Mouse (Mus musculus) monocyte, adult 5-6 weeks (primary cell): ENCODE data around the gene Chmp6. TPM values are rescaled to one million over a fixed set of nuclear protein-coding genes. Genes with fewer than 3 reads are reported as not detected.
A peak's percentile ranks its signal among the peaks of the same experiment; 100 is the strongest.

ENCODE experiments used
- ATAC-seq: fragments of 153-309, 156-312 bp; replicated peaks from 2 replicates; pipeline ENCODE4 v1.8.0; 2017; ENCODE audit warnings: mild to moderate bottlenecking; ENCODE audit not compliant: low TSS enrichment, insufficient number of reproducible peaks, severe bottlenecking, poor library complexity, low FRiP score
- total RNA-seq: library from RNA; stranded (forward); fragments of 200-1000, 200-491, 200-594 nt; gene quantifications from 3 replicates; pipeline ENCODE4 v1.2.3, GENCODE M21; 2017

Gene Chmp6
- total RNA-seq, 1 experiment from 2014 or later: 33.5 TPM

DNA sequence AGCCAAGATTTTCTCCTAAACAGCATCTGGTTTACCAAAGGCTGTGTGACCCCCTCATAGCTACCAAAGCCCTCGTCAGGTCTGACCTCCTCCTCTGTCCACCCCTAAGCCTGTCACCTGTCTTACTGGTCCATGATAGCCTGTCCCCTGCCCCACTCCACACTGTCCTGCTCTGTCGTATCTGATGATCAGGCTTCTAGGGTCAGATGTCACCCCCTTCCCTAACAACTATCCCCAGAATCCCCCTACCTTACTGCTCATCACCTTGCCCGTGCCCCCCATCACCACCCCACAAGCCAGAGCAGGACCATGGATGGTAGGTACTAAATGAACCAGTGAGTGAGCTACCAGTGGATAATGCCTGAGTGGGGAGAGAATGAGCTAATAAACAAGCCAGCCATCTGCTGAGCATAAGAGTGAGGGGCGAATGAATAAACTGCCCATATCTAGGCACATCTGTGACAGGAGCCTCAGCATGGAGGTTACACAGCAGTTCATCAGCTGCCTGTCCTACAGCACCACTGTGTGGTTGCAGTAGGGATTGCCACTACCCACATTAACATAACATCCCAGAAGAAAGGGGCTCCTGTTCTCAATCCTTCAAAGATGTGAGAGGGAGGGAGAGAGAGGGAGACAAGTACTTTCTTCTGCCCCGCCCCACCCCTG, 8.5 kb upstream of the Chmp6 start:
- peak; percentile 84 for ATAC-seq

DNA sequence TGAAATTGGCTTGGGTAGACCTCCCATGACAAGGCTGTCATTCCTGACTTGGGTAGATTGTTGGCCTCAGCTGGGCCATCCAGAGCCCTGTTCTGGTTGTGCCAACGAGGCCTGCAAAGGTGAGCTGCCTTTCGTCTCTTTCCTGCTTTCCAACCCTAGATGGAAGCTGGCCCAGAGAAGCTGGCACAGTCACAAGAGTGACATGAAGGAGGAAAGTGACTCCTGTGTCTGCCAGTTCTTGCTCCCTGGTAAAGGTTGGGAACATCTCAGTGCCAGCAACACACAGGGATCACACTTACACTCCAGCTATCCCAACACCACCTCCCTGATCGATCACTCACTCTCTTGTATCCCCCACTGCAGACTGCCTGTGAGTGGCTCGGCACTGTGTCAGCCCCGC, 7.4 kb upstream of the Chmp6 start:
- ATAC-seq: no peak

DNA sequence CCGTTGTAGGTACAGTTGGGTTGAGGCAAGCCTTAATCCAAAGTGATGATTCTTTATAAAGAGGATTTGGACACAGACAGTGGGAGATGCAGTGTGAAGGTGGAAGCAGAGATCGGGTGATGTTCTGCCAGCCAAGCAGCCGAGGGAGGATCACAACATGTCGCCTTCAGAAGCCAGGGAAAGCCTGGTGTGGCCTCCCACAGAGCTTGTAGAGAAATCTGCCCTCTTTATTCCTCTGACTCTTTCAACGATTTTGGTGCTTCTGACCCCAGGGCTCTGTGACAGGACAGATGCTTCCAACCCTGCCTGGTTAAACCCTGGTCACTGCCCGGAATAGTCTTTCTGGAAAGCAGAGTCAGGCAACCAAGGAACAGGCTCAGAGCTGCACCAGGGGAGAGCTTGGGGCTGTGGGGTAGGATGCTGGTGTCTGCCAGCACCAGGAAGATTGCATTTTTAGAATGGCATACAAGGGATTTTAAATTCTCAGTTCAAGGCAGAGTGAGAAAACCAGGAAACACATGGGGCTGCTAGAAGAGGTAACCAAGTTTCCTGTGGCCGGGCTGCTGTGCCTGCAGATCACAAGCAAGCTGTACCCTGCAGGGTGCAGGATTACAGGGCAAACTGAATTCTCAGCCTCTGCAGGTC, 6.1 kb upstream of the Chmp6 start:
- no peak for ATAC-seq

DNA sequence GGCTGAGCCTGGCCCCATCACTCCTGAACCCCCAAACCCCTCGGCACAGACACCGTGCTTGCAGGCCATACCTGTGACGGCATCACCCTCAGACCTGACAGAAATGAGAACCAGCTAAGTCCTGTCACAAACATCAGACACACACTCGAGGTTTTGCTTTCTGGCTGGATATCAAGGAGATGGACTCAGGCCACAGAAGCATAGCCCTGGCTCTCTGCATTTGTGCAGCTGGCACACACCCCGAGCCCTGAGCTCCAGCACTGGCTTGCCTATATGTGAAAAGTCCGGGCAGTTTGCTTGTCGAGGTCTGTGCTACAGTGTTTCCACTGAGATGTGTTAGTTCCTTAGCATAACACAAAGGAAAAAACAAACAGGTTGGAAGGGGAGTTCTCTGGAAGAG, 5.5 kb upstream of the Chmp6 start:
- no peak for ATAC-seq

DNA sequence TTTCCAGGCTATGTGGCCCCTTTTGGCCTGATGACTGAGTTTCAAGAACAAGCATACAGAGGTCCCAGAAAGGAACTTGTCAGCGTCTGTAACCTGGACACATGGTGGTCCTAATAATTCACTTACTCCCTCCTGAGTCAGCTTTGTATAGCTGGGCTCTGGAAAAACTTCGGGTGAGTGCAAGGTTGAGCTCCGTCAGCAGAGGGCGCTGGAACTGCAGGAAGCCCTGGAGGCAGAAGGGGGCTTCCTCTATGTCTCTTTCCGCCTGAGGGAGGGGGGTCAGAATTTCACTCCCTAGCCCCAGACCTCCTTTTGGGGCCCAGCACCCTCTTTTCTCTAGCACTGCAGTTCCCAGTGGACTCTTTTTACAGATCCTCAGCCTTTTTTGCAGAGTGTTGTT, 3.8 kb upstream of the Chmp6 start:
- ATAC-seq: no peak

DNA sequence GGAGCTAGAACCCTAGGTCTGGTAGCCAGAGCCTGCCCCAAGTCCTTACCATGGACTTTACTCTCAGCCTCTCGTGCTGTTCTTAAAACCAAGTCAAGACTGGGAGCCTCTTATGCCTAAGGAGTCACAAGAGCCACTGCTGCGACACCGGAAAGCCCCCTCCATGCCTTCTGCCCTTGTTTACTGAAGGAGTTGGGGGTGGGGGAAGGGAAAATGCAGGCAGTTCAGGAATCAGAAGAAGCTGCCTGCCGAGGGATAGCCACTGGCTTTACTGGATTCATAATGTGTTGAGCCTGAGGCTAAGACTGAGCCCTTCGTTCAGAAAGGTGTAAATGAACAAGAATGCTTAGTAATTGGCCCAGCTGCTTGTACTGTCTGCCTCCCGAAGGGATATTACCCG, 396 bp upstream of the Chmp6 start:
- ATAC-seq: no peak

DNA sequence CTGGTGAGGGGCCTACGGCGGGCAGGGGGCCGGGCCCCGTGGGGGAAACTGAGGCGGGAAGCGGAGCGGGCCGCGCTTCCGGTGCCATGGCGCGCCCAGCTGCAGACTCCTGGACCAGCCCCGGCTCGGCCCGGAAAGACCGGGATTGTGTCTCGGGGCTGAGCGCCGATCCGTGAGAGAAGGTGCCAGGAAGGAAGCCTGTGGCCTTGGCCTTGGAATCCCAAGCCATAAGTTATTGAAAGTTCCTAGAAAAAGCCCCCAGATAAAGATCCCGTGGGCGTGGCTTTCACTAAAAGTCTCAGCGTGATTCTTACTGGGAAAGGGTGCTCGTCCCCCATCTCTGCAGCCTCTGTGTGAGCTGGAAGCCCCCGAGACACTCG, 684 bp downstream of the Chmp6 start:
- no peak for ATAC-seq

DNA sequence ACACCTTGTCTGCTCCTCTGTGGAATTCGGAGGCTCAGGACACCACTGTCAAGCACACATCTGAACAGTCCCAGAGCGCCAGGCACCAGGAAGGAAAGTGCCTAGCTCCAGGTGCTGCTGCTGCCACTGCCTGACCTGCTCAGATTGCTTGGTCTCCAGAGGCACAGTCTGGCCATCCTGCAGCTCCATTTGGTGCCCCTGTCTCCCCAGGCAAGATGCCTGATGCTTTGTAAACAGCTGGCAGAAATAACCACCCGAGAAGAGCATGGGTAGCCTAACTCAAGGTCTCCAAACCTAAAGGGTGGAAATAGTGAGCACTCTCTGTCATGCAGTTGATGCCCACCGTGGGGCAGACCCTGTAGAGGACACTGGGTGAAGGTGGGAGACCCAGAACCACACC, 1.1 kb downstream of the Chmp6 start:
- no peak for ATAC-seq

DNA sequence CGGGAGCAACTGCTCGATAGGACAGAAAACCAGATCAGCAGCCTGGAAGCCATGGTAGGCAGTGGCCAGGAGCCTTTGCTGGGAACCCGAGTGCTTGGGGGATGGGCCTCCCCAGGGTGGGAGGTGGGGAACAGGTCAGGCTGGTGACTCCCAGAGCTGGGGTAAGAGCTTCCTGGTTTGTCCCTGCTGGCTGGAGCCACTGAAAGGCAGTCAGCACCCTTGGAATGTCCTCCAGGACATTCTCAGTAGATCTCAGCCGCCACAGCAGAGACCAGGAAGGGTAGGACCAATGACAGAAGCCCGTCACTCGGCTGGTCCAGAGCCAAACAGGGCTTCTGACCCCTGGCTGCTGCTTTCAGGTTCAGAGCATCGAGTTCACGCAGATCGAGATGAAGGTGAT, 2.4 kb downstream of the Chmp6 start:
- ATAC-seq: no peak

DNA sequence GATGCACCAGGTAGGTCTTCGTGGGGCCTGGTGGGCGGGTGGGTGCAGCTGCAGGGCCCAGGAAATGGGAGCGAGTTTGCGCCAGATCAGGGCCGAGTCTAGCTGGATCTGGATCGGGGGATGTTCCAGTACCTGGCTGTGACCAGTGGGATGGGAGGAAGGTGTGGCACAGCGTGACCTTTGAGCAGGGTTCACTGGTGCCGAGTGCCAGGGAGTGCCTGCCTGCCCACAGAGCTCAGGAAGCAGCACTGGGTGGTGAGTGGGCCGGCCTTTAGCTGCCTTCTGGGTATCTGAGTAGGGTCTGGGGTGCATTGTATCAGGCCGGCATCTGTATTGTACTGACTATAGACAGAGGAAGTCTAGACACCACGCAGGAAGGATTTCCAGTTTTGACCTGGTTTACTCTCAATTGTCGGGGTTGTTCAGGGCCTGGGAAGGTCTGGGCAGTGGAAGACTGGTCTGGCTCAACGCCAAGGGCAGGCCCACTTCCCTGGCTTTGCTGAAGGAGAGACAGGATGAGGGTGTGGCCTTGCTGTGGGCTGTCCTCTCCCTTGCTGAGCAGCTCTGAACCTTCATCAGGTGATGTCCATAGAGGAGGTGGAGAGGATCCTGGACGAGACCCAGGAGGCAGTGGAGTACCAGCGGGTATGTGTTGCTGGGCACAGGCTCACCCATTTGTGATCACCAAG, 3.0 kb downstream of the Chmp6 start:
- ATAC-seq: no peak

DNA sequence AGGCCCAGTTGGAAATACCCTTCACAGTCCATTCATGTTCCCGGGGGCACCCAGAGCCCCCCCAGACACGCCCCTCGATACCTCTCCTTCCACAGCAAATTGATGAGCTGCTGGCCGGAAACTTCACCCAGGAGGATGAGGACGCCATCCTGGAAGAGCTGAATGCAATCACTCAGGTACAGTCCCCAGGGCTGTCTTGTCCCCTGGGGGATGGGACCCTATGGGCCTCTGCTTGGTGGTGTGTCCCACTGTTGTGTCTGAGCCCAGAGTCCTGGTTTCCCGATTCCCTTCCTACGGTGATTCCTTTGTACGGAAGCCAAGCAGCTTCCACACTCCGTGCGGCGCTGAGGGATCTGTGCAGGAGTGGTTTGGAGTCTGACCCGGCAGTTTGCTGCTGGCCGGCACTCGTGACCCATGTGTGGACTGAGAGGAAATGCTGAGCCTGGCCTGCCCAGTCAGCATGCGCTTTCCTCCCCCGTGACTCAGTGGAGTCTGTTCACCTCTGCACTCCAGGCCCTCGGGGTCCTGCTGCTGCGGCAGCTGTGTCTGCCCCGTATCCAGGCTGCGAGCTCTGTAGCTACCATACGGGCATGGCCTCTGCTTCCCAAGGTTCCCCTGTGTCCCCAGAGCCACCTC, 3.7 kb downstream of the Chmp6 start:
- ATAC-seq: no peak

DNA sequence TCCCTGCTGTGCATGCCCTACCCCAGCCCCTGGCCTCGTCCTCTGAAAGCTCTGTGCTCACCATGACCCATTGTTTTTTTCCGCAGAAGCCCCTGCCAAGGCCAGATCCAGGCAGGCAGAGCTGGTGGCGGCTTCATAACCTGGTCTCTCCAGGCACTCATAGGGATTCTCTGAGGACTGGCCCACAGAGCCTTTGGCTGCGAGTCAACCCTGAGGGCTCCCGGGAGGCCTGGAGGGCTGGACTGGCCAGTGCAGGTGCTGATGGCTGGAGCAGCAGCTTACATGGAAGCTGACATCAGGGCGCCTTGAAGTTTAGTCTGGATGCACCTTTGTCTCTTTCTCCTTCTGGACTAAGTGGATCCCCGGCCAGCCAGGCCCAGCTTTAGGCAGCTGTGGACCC, 5.3 kb downstream of the Chmp6 start:
- no peak for ATAC-seq

DNA sequence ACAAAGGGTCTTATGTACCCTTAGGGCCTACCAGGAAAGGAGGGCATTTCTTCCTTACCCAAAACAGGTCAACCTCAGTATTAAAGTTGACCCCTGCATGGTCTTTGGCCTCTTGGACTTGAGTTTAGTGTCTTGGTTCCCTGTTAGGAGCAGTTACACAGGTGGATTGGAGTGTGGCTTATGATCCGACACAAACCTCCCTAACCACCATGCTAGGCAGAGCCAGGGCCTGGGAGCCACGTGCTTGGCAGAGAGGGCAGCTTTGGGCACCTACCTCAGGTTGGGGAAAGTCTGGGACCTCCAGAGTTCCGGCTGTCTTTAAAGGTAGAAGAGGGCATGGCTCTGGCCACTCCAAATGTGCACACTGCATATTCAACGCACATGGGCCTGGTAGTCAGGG, 6.2 kb downstream of the Chmp6 start:
- no peak for ATAC-seq

DNA sequence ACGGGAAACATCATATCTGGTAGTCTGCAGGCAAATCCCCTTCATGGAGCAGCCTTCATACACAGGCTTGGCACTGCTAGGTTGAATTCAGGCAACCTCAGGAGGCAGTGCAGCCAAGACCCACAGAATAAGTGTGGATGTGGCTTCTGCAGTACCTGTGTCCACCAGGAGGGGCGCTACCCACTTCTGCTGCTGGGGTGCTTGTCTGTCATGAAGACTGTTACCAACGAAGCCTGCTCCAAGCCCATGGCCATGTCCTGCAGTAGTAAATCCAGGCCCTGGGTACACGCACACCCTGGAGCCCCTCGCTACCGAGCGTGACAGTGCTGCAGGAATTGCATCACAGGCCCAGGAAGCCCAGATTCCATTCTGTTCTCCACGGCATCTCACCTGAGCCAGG, 6.7 kb downstream of the Chmp6 start:
- peak; percentile 66 for ATAC-seq

DNA sequence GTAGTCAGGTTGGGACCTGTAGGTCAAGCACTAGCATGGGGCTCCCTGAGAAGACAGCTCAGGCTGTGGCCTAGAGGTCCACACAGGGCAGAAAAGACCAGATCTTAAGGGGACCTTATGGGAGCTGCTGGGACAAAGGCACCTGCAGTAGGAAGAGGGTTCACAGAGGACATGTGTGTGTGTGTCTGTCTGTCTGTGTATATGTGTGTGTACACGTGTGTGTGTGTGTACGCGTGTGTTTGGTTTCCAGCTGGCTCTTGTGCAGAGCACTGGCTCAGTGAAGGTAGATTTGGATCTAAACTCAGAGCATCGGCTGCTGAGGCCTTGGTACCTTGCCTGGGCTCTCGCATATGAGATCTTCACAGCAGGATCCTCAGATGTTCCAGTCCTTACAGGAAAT, 7.4 kb downstream of the Chmp6 start:
- ATAC-seq: no peak

DNA sequence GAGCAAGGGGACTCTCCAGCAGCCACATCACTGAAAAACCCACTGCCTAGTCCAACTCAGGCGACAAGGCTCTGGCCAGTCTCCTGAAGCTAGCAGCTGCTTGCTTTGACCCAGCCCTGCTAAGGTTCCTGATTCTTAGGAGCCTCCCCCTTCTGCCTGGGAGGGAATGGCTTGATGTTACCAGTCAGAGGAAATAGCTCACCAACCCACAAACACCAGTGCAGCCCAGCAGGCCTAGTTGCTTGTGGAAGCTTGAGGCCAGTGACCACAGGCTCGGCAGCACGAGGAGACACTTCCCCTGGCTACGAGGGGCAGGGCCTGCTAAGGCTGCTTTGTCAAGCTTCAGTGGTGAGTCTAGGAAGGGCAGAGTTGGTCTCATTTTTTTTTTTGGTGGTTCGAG, 11.9 kb downstream of the Chmp6 start:
- ATAC-seq: peak; percentile 99

DNA sequence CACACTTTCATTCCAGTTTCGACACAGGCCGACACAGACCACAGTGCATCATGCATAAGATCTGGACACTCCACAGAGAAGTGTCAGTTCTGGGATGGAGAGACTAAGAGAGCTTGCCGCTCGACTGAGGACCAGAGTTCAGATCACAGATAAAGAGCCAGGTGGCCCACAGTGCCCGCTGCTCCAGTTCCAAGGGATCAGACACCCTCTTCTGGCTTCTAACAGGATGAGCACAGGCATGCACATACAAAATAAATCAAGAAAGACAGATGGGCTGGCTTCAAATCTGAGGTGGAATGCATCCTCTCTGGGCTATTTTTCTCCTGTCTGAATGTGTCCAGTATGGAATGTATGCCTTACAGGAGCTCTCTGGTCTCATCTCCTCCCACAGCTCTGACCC, 13.5 kb downstream of the Chmp6 start:
- ATAC-seq: no peak

DNA sequence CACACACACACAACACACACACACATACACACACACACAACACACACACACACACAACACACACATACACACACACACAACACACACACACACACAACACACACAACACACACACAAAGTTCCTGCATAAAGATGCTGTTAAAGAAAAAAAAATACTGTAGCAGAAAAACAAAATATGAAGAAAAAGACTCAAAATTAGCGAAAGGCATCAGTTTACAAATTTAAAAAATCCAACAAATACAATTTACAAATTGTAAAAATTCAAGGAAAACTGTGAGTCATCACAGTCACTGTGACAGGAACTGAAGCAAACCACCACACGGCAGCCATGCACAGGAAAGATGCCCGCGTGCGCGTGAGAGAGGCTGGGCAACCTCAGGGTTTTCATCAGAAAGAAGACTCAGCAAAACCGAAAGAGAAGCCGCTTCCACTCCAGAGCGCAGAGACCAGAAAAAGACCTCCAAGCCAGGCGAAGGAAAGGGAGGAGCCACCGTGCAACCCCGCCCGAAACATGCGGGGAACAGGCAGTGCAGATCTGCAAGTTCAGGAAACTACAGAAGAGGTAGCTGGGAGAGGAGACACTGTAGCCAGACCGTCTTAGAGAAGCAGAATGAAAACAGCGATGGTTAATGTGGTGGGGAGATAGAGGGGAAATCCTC, 14.9 kb downstream of the Chmp6 start:
- peak; percentile 63 for ATAC-seq

DNA sequence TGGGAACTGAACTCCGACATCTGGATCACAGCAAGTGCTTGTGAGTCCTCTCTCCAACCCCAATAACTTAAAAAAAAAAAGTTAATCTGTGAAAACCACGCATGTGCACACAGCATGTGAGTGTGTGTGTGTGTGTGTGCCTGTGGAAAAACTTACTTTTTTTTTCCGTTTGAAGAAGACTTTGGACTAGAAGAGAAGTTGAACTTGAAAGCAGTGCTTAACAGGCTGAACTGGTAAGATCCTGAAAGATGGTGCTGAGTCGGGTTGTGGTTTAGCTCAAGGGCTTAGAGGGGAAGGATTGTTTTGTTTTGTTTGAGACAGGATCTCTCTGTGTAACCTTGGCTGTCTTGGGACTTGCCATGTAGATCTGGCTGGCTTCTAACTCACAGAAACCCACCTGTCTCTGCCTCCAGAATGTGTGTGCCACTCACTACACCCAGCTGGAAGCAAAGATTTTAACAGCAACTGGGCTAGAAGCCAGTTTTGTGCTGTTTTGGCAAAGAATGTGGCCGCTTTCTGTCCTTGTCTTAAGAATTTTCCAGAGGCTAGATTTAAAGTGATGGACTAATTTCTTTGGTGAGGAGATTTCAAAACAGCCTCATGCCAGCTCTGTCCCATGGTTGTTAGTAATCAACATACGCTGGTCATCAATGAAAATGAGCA, 16.5 kb downstream of the Chmp6 start:
- no peak for ATAC-seq
